Mouse (Mus musculus): ENCODE results near the gene Tspan12. TPM values are rescaled to one million over a fixed set of nuclear protein-coding genes. Genes with fewer than 3 reads are reported as not detected.
"Not testable (repeated sequence)": the region's sequence is repeated elsewhere in the genome, so short reads cannot be mapped to it uniquely, and the experiment has no call there.

Tspan12 gene
- 10 to 100 TPM; 26.8 to 35.8 (median 28.3) TPM for total RNA-seq (2022)

GRCm38 (mm10) chr6:21852344-21852785, at the start of gene Tspan12:
Gene Tspan12, minus strand, starts transcription at chr6:21852515.
- no peak for DNase-seq (ENCODE audit: low spot score in 2 of 2)

- DNase-seq (ENCODE audit: low spot score in 2 of 2), result peak; percentile 26 to 52
Measured at GRCm38 (mm10) chr6:21894451-21894850, 42.1 kb upstream of the Tspan12 start.

- DNase-seq (ENCODE audit: low spot score in 2 of 2), result no peak
Measured at GRCm38 (mm10) chr6:21889101-21889500, 36.8 kb upstream of the Tspan12 start.

GRCm38 (mm10) chr6:21887971-21888370, 35.7 kb upstream of the Tspan12 start:
- not testable (repeated sequence) for DNase-seq (ENCODE audit: low spot score in 2 of 2)

GRCm38 (mm10) chr6:21879496-21879895, 27.2 kb upstream of the Tspan12 start:
- DNase-seq (ENCODE audit: low spot score in 2 of 2), result no peak

- no peak for DNase-seq (ENCODE audit: low spot score in 2 of 2)
Measured at GRCm38 (mm10) chr6:21867310-21867709, 15.0 kb upstream of the Tspan12 start.

GRCm38 (mm10) chr6:21864179-21864578, 11.9 kb upstream of the Tspan12 start:
- no peak for DNase-seq (ENCODE audit: low spot score in 2 of 2)

GRCm38 (mm10) chr6:21863561-21863960, 11.2 kb upstream of the Tspan12 start:
- DNase-seq (ENCODE audit: low spot score in 2 of 2), result no peak

GRCm38 (mm10) chr6:21861316-21861715, 9.0 kb upstream of the Tspan12 start:
- no peak for DNase-seq (ENCODE audit: low spot score in 2 of 2)

- DNase-seq (ENCODE audit: low spot score in 2 of 2), result no peak
Measured at GRCm38 (mm10) chr6:21857843-21858242, 5.5 kb upstream of the Tspan12 start.

GRCm38 (mm10) chr6:21855921-21856320, 3.6 kb upstream of the Tspan12 start:
- no peak for DNase-seq (ENCODE audit: low spot score in 2 of 2)

GRCm38 (mm10) chr6:21853342-21853741, 1.0 kb upstream of the Tspan12 start:
- no peak for DNase-seq (ENCODE audit: low spot score in 2 of 2)

- DNase-seq (ENCODE audit: low spot score in 2 of 2), result peak; percentile 33
Measured at GRCm38 (mm10) chr6:21851596-21852343, 545 bp downstream of the Tspan12 start.

GRCm38 (mm10) chr6:21851346-21851595, 1.0 kb downstream of the Tspan12 start:
- DNase-seq (ENCODE audit: low spot score in 2 of 2), result no peak

GRCm38 (mm10) chr6:21850526-21851345, 1.6 kb downstream of the Tspan12 start:
- no peak for DNase-seq (ENCODE audit: low spot score in 2 of 2)

- no peak for DNase-seq (ENCODE audit: low spot score in 2 of 2)
Measured at GRCm38 (mm10) chr6:21848808-21849207, 3.5 kb downstream of the Tspan12 start.

- peak; percentile 21 to 24 for DNase-seq (ENCODE audit: low spot score in 2 of 2)
Measured at GRCm38 (mm10) chr6:21839976-21840775, 12.1 kb downstream of the Tspan12 start.

- no peak for DNase-seq (ENCODE audit: low spot score in 2 of 2)
Measured at GRCm38 (mm10) chr6:21839244-21839814, 13.0 kb downstream of the Tspan12 start.

- no peak for DNase-seq (ENCODE audit: low spot score in 2 of 2)
Measured at GRCm38 (mm10) chr6:21833531-21833930, 18.8 kb downstream of the Tspan12 start.

GRCm38 (mm10) chr6:21831871-21832270, 20.4 kb downstream of the Tspan12 start:
- DNase-seq (ENCODE audit: low spot score in 2 of 2), result no peak

- no peak for DNase-seq (ENCODE audit: low spot score in 2 of 2)
Measured at GRCm38 (mm10) chr6:21830931-21831330, 21.4 kb downstream of the Tspan12 start.

GRCm38 (mm10) chr6:21829930-21830329, 22.4 kb downstream of the Tspan12 start:
- DNase-seq (ENCODE audit: low spot score in 2 of 2), result no peak
